ENCODE assay signal across 25 mouse cellular contexts in genomic region chr7:122706736-122707135, GRCm38 (mm10). TPM values are rescaled to one million over a fixed set of nuclear protein-coding genes. Genes with fewer than 3 reads are reported as not detected.
DNase-seq lines count a peak whose midpoint lies in the region; TF ChIP-seq lines count a peak whose summit lies in the region.
"Had no signal": no experiment of that assay in that cellular context is flagged by ENCODE, and none has a peak within 500 bp of the region (broad histone marks: within the 10 kb centered on the region; RNA-seq: fewer than 3 reads in every experiment).

No protein-coding gene starts in this region.

- no peak overlapping the region for H3K4me3 ChIP-seq in left cerebral cortex, adult 2 months
- H3K4me3 ChIP-seq in olfactory bulb, adult 2 months (ENCODE audit: insufficient read depth, low read depth, low read length): no peak overlapping the region
- H3K4me3 ChIP-seq: embryonic facial prominence, embryonic 12.5 days; forebrain, embryonic 13.5 days; forebrain, embryonic 15.5 days had no signal

- no peak for TF ChIP-seq CTCF in left cerebral cortex, adult 2 months (IDR thresholded peaks at IDR 0.05)
- no peak for TF ChIP-seq CTCF in olfactory bulb, adult 2 months (IDR thresholded peaks at IDR 0.05; ENCODE audit: insufficient read depth, low read depth, low read length)

- H3K4me1 ChIP-seq in olfactory bulb, adult 2 months (ENCODE audit: control insufficient read depth, insufficient read depth, low read length): peaks cover 22% of the 10 kb centered on the region
- H3K4me1 ChIP-seq: embryonic facial prominence, embryonic 12.5 days; forebrain, embryonic 13.5 days; forebrain, embryonic 15.5 days had no signal

- peak; percentile 15 for DNase-seq in embryo, embryonic 10.5 days (ENCODE audit: low spot score)
- DNase-seq in embryo, embryonic 11 days: no peak
- DNase-seq in heart, adult 11 months: peak; percentile 56
- no peak for DNase-seq in heart, postnatal 4 days
- DNase-seq in left cerebral cortex, adult 2 months (ENCODE audit: extremely low spot score in 1 of 2, low spot score in 2 of 2): no peak
- no peak for DNase-seq in left cerebral cortex, postnatal 4 days
- DNase-seq in layer of hippocampus, postnatal 14 days (ENCODE audit: low spot score in 2 of 2): no peak
- DNase-seq: adrenal gland, adult 2 months; adrenal gland, postnatal 10 days; adrenal gland, postnatal 25 days; cerebellum, adult 11 months; cerebellum, adult 18-20 months; cerebellum, adult 8-10 months; cerebellum, adult 9-11 months; cerebellum, postnatal 14 days; cerebellum, postnatal 36 days; forebrain, postnatal 0 days had no signal

- H3K27ac ChIP-seq in left cerebral cortex, adult 2 months: peak overlapping the region; percentile 57; the same call in 1 of the 2 replicates
- H3K27ac ChIP-seq in olfactory bulb, adult 2 months (ENCODE audit: insufficient read depth, low read depth, low read length): peak overlapping the region; percentile 46; the same call in 1 of the 2 replicates
- H3K27ac ChIP-seq: embryonic facial prominence, embryonic 12.5 days; forebrain, embryonic 13.5 days; forebrain, embryonic 15.5 days had no signal

- intact Hi-C loops in left cerebral cortex, adult 2 months (cut with DNase I): loop anchor here (10.0 kb wide), 1 partner anchor 132 kb away; no protein-coding TSS in a partner anchor
- intact Hi-C loops in left cerebral cortex, postnatal 4 days (cut with DNase I): no loop called here

- WGBS in olfactory bulb, adult 2 months: 32% methylated on average over 5 of the region's 5 CpGs

- no peak for TF ChIP-seq POLR2A in olfactory bulb, adult 2 months (IDR thresholded peaks at IDR 0.05; ENCODE audit: insufficient read depth, low read depth, low read length)

RNA-seq across cellular contexts. Expression of gene Cacng3, which starts 36.4 kb away (rescaled TPM):
- under 1 TPM in 1 of 2 experiments, not detected in 1; 0.31 TPM for total RNA-seq in heart, postnatal 4 days (2021)
- 100 to 1,000 TPM; 139 to 151 TPM for total RNA-seq in left cerebral cortex, adult 2 months (2021)
- 10 to 100 TPM; 32.2 to 39.0 TPM for total RNA-seq in left cerebral cortex, postnatal 4 days (2021)
- polyA plus RNA-seq in olfactory bulb, adult 2 months (2012; ENCODE audit: insufficient read depth, insufficient read length, low replicate concordance, missing spikeins): not detected in 2 replicates
- 10 to 100 TPM; 44.7 to 47.4 TPM for total RNA-seq in layer of hippocampus, postnatal 14 days (2021)
- total RNA-seq: common myeloid progenitor, adult 5-6 weeks; ES-E14; MEL had no signal
- polyA plus RNA-seq: C2C12; embryonic facial prominence, embryonic 12.5 days had no signal

Comparison
In these comparisons a context has a peak if more than half of its experiments do, and no peak if none do; other contexts are left out.
1. DNase-seq: peak in embryo, embryonic 10.5 days (single experiment) and heart, adult 11 months (single experiment); none in embryo, embryonic 11 days (single experiment), heart, postnatal 4 days (single experiment), left cerebral cortex, adult 2 months (0 of 2), left cerebral cortex, postnatal 4 days (single experiment) and layer of hippocampus, postnatal 14 days (0 of 2).
2. RNA of gene Cacng3, which starts 36.4 kb away (total RNA-seq): 139 to 151 TPM in left cerebral cortex, adult 2 months, 44.7 to 47.4 TPM in layer of hippocampus, postnatal 14 days and 32.2 to 39.0 TPM in left cerebral cortex, postnatal 4 days; 0.31 TPM in heart, postnatal 4 days; every median in the first group is over 10 times any median in the second.